Mouse (Mus musculus) cerebellum, postnatal 14 days (tissue): Measurements from ENCODE around the gene Cct5.

ENCODE experiments used
- DNase-seq, 2 experiments: peaks; one replicate each; pipeline ENCODE4 v3.0.0; 2021; ENCODE audit warnings: mixed read lengths in 2 of 2

The Cct5 gene

GRCm38 (mm10) chr15:31563577-31564546 is 37.7 kb downstream of the Cct5 start:
- DNase-seq = no peak

GRCm38 (mm10) chr15:31562847-31563246 is 38.8 kb downstream of the Cct5 start:
- DNase-seq = no peak

GRCm38 (mm10) chr15:31561976-31562375 is 39.6 kb downstream of the Cct5 start:
- DNase-seq = no peak

GRCm38 (mm10) chr15:31561390-31561789 is 40.2 kb downstream of the Cct5 start:
- no peak for DNase-seq

GRCm38 (mm10) chr15:31554855-31555254 is 46.7 kb downstream of the Cct5 start:
- no peak for DNase-seq

GRCm38 (mm10) chr15:31550381-31550780 is 51.2 kb downstream of the Cct5 start:
- no peak for DNase-seq

GRCm38 (mm10) chr15:31547421-31547820 is 54.2 kb downstream of the Cct5 start:
- DNase-seq = no peak

- no peak for DNase-seq
These were observed 55.3 kb downstream of the Cct5 start for GRCm38 (mm10) chr15:31546291-31546690.

GRCm38 (mm10) chr15:31545058-31545457 is 56.5 kb downstream of the Cct5 start:
- no peak for DNase-seq

GRCm38 (mm10) chr15:31543246-31543645 is 58.4 kb downstream of the Cct5 start:
- no peak for DNase-seq

- no peak for DNase-seq
These were observed 59.3 kb downstream of the Cct5 start for GRCm38 (mm10) chr15:31542013-31542958.
